Mouse (Mus musculus) myocyte (in vitro differentiated cells): Measurements from ENCODE around the gene 1700012B09Rik. TPM values are rescaled to one million over a fixed set of nuclear protein-coding genes. Genes with fewer than 3 reads are reported as not detected.
A peak's percentile ranks its signal among the peaks of the same experiment; 100 is the strongest.

Experiments
- H3K27me3 ChIP-seq: one replicate; pipeline ENCODE4 v1.6.1; 2011; ENCODE audit not compliant: control insufficient read depth, insufficient read depth, insufficient read length
- H3K36me3 ChIP-seq: one replicate; pipeline ENCODE4 v1.6.1; 2011; ENCODE audit not compliant: control insufficient read depth, insufficient read depth
- H3K4me2 ChIP-seq: one replicate; pipeline ENCODE4 v1.6.1; 2011; ENCODE audit warnings: low read depth, control low read depth
- H3K4me3 ChIP-seq: one replicate; pipeline ENCODE4 v1.5.1; 2011; ENCODE audit warnings: mild to moderate bottlenecking, control low read depth, moderate library complexity
- H3K79me2 ChIP-seq: one replicate; pipeline ENCODE4 v1.6.1; 2011; ENCODE audit not compliant: control insufficient read depth, insufficient read depth
- H3ac ChIP-seq: one replicate; pipeline ENCODE4 v1.6.1; 2011; ENCODE audit not compliant: control insufficient read depth, insufficient read length
- CEBPB ChIP-seq: IDR thresholded peaks from 2 replicates; pipeline ENCODE4 v1.6.1; 2011; ENCODE audit warnings: mild to moderate bottlenecking, moderate library complexity; ENCODE audit not compliant: poor library complexity, insufficient read depth, severe bottlenecking
- E2F4 ChIP-seq: IDR thresholded peaks from one replicate; pipeline ENCODE4 v1.6.1; 2011; ENCODE audit warnings: mild to moderate bottlenecking, control low read depth, moderate library complexity; ENCODE audit not compliant: insufficient read depth
- MAX ChIP-seq: IDR thresholded peaks from one replicate; pipeline ENCODE4 v1.6.1; 2011; ENCODE audit warnings: low read depth, mild to moderate bottlenecking, control low read depth
- MYOD1 ChIP-seq, 3 experiments: IDR thresholded peaks; one replicate each; pipeline ENCODE4 v1.6.1; 2011; ENCODE audit warnings: control low read depth in 2 of 3, low read depth in 2 of 3, mild to moderate bottlenecking in 2 of 3, moderate library complexity in 1 of 3; ENCODE audit not compliant: insufficient read length in 2 of 3, control insufficient read depth in 1 of 3
- MYOG ChIP-seq, 3 experiments: IDR thresholded peaks; one replicate each; pipeline ENCODE4 v1.6.1; 2011; ENCODE audit warnings: control low read depth in 2 of 3, low read depth in 2 of 3, mild to moderate bottlenecking in 2 of 3; ENCODE audit not compliant: insufficient read length in 2 of 3, control insufficient read depth in 1 of 3, insufficient read depth in 1 of 3
- POLR2A ChIP-seq: IDR thresholded peaks from one replicate; pipeline ENCODE4 v1.6.1; 2011; ENCODE audit warnings: low read depth, mild to moderate bottlenecking, control low read depth, moderate library complexity; ENCODE audit not compliant: insufficient read length
- POLR2AphosphoS2 ChIP-seq: IDR thresholded peaks from one replicate; pipeline ENCODE4 v1.6.1; 2011; ENCODE audit warnings: low read depth, control low read depth; ENCODE audit not compliant: insufficient read length
- REST ChIP-seq: IDR thresholded peaks from one replicate; pipeline ENCODE4 v1.6.1; 2011; ENCODE audit warnings: mild to moderate bottlenecking, control low read depth, moderate library complexity; ENCODE audit not compliant: insufficient read depth, insufficient read length
- SRF ChIP-seq: IDR thresholded peaks from one replicate; pipeline ENCODE4 v1.6.1; 2011; ENCODE audit warnings: low read depth; ENCODE audit not compliant: control insufficient read depth, insufficient read length
- TCF12 ChIP-seq: IDR thresholded peaks from one replicate; pipeline ENCODE4 v1.6.1; 2011; ENCODE audit warnings: mild to moderate bottlenecking, control low read depth; ENCODE audit not compliant: poor library complexity, insufficient read depth, severe bottlenecking
- TCF3 ChIP-seq: IDR thresholded peaks from one replicate; pipeline ENCODE4 v1.6.1; 2011; ENCODE audit warnings: low read depth, control low read depth; ENCODE audit not compliant: insufficient read length
- USF1 ChIP-seq: IDR thresholded peaks from one replicate; pipeline ENCODE4 v1.6.1; 2011; ENCODE audit warnings: low read depth, mild to moderate bottlenecking, control low read depth, moderate library complexity
- polyA plus RNA-seq: library from polyadenylated mRNA; unstranded; fragments of >200 nt; fragmentation: generic; extraction: Trizol; gene quantifications from one replicate; pipeline ENCODE4 v1.2.1, GENCODE M21; 2012; ENCODE audit warnings: missing spikeins

The 1700012B09Rik gene
- polyA plus RNA-seq, 1 experiment = 0.61 TPM

- peak in 1 of 3 experiments; percentile 28 for TF ChIP-seq MYOG (IDR thresholded peaks at IDR 0.05; ENCODE audit: control insufficient read depth in 1 of 3, insufficient read depth in 1 of 3, insufficient read length in 2 of 3, low read depth in 2 of 3)
- TF ChIP-seq SRF = no peak
- TF ChIP-seq REST = no peak
- TF ChIP-seq TCF12 = no peak
- TF ChIP-seq E2F4 = peak; percentile 72
- TF ChIP-seq TCF3 = no peak
- TF ChIP-seq MYOD1 (IDR thresholded peaks at IDR 0.05; ENCODE audit: control insufficient read depth in 1 of 3, insufficient read length in 2 of 3, low read depth in 2 of 3) = peak in 1 of 3 experiments; percentile 11
- TF ChIP-seq POLR2A = peak; percentile 68
- peak; percentile 70 for TF ChIP-seq POLR2AphosphoS2
- no peak for TF ChIP-seq CEBPB
- TF ChIP-seq MAX = no peak
- peaks cover 24% of the 10 kb centered on the region for H3K79me2 ChIP-seq
- H3K4me3 ChIP-seq = peak within 1 kb of the TSS; percentile 94
- peak within 1 kb of the TSS; percentile 85 for H3K4me2 ChIP-seq
- peak within 1 kb of the TSS; percentile 52 for H3ac ChIP-seq
- H3K36me3 ChIP-seq = peaks cover 22% of the 10 kb centered on the region
- no peaks in the 10 kb centered on the region for H3K27me3 ChIP-seq
These were observed 13.5 kb upstream of the 1700012B09Rik start, which contains the start of the genes Mre11a and Ankrd49 for GRCm38 (mm10) chr9:14784039-14785002. Gene Mre11a, plus strand, starts transcription at chr9:14784654. Gene Ankrd49, minus strand, starts transcription at chr9:14784856.

- H3K79me2 ChIP-seq = no peaks in the 10 kb centered on the region
- no peaks in the 10 kb centered on the region for H3K27me3 ChIP-seq
- no peak overlapping the region for H3K4me3 ChIP-seq
- H3ac ChIP-seq = no peak overlapping the region
- H3K36me3 ChIP-seq = peaks cover 15% of the 10 kb centered on the region
- H3K4me2 ChIP-seq = no peak overlapping the region
- TF ChIP-seq CEBPB (no peak), SRF (no peak), E2F4 (no peak), MAX (no peak), USF1 (no peak), TCF3 (no peak), MYOD1 (IDR thresholded peaks at IDR 0.05; ENCODE audit: control insufficient read depth in 1 of 3, insufficient read length in 2 of 3, low read depth in 2 of 3) (no peak), POLR2AphosphoS2 (no peak), POLR2A (no peak)
These were observed 7.5 kb upstream of the 1700012B09Rik start for GRCm38 (mm10) chr9:14778341-14778740.

- Histone ChIP-seq H3K79me2 (no peaks in the 10 kb centered on the region), H3K4me2 (no peak overlapping the region), H3ac (no peak overlapping the region), H3K27me3 (no peaks in the 10 kb centered on the region), H3K36me3 (no peaks in the 10 kb centered on the region), H3K4me3 (no peak overlapping the region)
- TF ChIP-seq POLR2A (no peak), SRF (no peak), MAX (no peak), MYOG (IDR thresholded peaks at IDR 0.05; ENCODE audit: control insufficient read depth in 1 of 3, insufficient read depth in 1 of 3, insufficient read length in 2 of 3, low read depth in 2 of 3) (no peak), TCF3 (no peak), USF1 (no peak), POLR2AphosphoS2 (no peak), CEBPB (no peak), TCF12 (no peak), E2F4 (no peak), REST (no peak), MYOD1 (IDR thresholded peaks at IDR 0.05; ENCODE audit: control insufficient read depth in 1 of 3, insufficient read length in 2 of 3, low read depth in 2 of 3) (no peak)
These were observed 3.0 kb upstream of the 1700012B09Rik start for GRCm38 (mm10) chr9:14773813-14774212.

- no peaks in the 10 kb centered on the region for H3K79me2 ChIP-seq
- no peak for TF ChIP-seq SRF
- TF ChIP-seq POLR2AphosphoS2 = no peak
- no peak for TF ChIP-seq MYOG (IDR thresholded peaks at IDR 0.05; ENCODE audit: control insufficient read depth in 1 of 3, insufficient read depth in 1 of 3, insufficient read length in 2 of 3, low read depth in 2 of 3)
- no peak for TF ChIP-seq REST
- H3K36me3 ChIP-seq = no peaks in the 10 kb centered on the region
- H3K4me2 ChIP-seq = no peak overlapping the region
- H3K4me3 ChIP-seq = no peak overlapping the region
- no peak overlapping the region for H3ac ChIP-seq
- no peaks in the 10 kb centered on the region for H3K27me3 ChIP-seq
These were observed 1.2 kb upstream of the 1700012B09Rik start for GRCm38 (mm10) chr9:14772074-14772473.
